11 mouse cellular contexts compared by ENCODE assay signal in genomic region chr11:114229763-114230162, GRCm38 (mm10).
DNase-seq lines count a peak whose midpoint lies in the region; ATAC-seq and TF ChIP-seq lines count a peak whose summit lies in the region.
"Had no signal": no experiment of that assay in that cellular context is flagged by ENCODE, and none has a peak within 500 bp of the region (broad histone marks: within the 10 kb centered on the region; RNA-seq: fewer than 3 reads in every experiment).

No protein-coding gene starts in this region.

- 68% methylated on average over 8 of the region's 8 CpGs for WGBS in liver, adult 2 months
- 22% methylated on average over 8 of the region's 8 CpGs for WGBS in intestine, embryonic 15.5 days
- 30% methylated on average over 8 of the region's 8 CpGs for WGBS in stomach, embryonic 16.5 days
- 69% methylated on average over 8 of the region's 8 CpGs for WGBS in hindbrain, postnatal 0 days

- no peak for TF ChIP-seq CTCF in liver, adult 2 months (IDR thresholded peaks at IDR 0.05; ENCODE audit: low read depth, low read length)
- TF ChIP-seq CTCF in hindbrain, postnatal 0 days (IDR thresholded peaks at IDR 0.05; ENCODE audit: low read depth), result no peak

- H3K36me3 ChIP-seq in liver, adult 2 months (ENCODE audit: control insufficient read depth, insufficient read depth, low read length), result no peaks in the 10 kb centered on the region
- no peaks in the 10 kb centered on the region for H3K36me3 ChIP-seq in intestine, embryonic 15.5 days
- no peaks in the 10 kb centered on the region for H3K36me3 ChIP-seq in stomach, embryonic 16.5 days (ENCODE audit: control insufficient read depth, insufficient read depth, low read length)
- H3K36me3 ChIP-seq in hindbrain, postnatal 0 days (ENCODE audit: insufficient read depth, low read length), result no peaks in the 10 kb centered on the region
- H3K36me3 ChIP-seq: liver, embryonic 13.5 days had no signal

- peak; percentile 68 for ATAC-seq in intestine, embryonic 15.5 days
- ATAC-seq in stomach, embryonic 16.5 days (ENCODE audit: insufficient read depth, low FRiP score), result peak; percentile 64
- ATAC-seq in hindbrain, postnatal 0 days, result no peak

- H3K9ac ChIP-seq in liver, adult 2 months (ENCODE audit: low read depth, low read length), result no peak overlapping the region
- H3K9ac ChIP-seq in intestine, embryonic 15.5 days, result no peak overlapping the region
- no peak overlapping the region for H3K9ac ChIP-seq in stomach, embryonic 16.5 days (ENCODE audit: low read length)
- no peak overlapping the region for H3K9ac ChIP-seq in hindbrain, postnatal 0 days (replicated peaks; ENCODE audit: low read length)
- H3K9ac ChIP-seq: liver, embryonic 13.5 days had no signal

- H3K9me3 ChIP-seq in intestine, embryonic 15.5 days, result no peaks in the 10 kb centered on the region
- no peaks in the 10 kb centered on the region; the same call in none of the 2 replicates for H3K9me3 ChIP-seq in stomach, embryonic 16.5 days (replicated peaks; ENCODE audit: control insufficient read depth, low read length)
- no peaks in the 10 kb centered on the region for H3K9me3 ChIP-seq in hindbrain, postnatal 0 days (ENCODE audit: low read length)
- H3K9me3 ChIP-seq: liver, embryonic 13.5 days had no signal

- no peaks in the 10 kb centered on the region for H3K27me3 ChIP-seq in liver, adult 2 months (ENCODE audit: control insufficient read depth, insufficient read depth, low read length)
- H3K27me3 ChIP-seq in intestine, embryonic 15.5 days (replicated peaks), result no peaks in the 10 kb centered on the region
- H3K27me3 ChIP-seq in stomach, embryonic 16.5 days (ENCODE audit: control insufficient read depth, insufficient read depth, low read length), result no peaks in the 10 kb centered on the region
- H3K27me3 ChIP-seq in hindbrain, postnatal 0 days (ENCODE audit: insufficient read depth, low read length), result no peaks in the 10 kb centered on the region
- H3K27me3 ChIP-seq: liver, embryonic 13.5 days had no signal

- no peak overlapping the region for H3K27ac ChIP-seq in liver, adult 2 months (replicated peaks; ENCODE audit: insufficient read depth, low read depth, low read length)
- peak overlapping the region; percentile 56; the same call in 1 of the 2 replicates for H3K27ac ChIP-seq in intestine, embryonic 15.5 days
- H3K27ac ChIP-seq in stomach, embryonic 16.5 days (ENCODE audit: low read length), result peak overlapping the region; percentile 66
- no peak overlapping the region for H3K27ac ChIP-seq in hindbrain, postnatal 0 days
- H3K27ac ChIP-seq: liver, embryonic 13.5 days had no signal

- H3K4me1 ChIP-seq in liver, adult 2 months (ENCODE audit: control insufficient read depth, insufficient read depth, low read length), result no peaks in the 10 kb centered on the region
- peaks cover 11% of the 10 kb centered on the region for H3K4me1 ChIP-seq in intestine, embryonic 15.5 days (replicated peaks)
- peaks cover 9% of the 10 kb centered on the region for H3K4me1 ChIP-seq in stomach, embryonic 16.5 days (ENCODE audit: control insufficient read depth, insufficient read depth, low read length)
- peaks cover 6% of the 10 kb centered on the region for H3K4me1 ChIP-seq in hindbrain, postnatal 0 days (ENCODE audit: insufficient read depth, low read length)
- H3K4me1 ChIP-seq: liver, embryonic 13.5 days had no signal

- TF ChIP-seq POLR2A in liver, adult 2 months (IDR thresholded peaks at IDR 0.05; ENCODE audit: extremely low read depth, insufficient read depth, low read length), result no peak

- H3K4me3 ChIP-seq in liver, adult 2 months (ENCODE audit: insufficient read depth, low read depth, low read length), result no peak overlapping the region; the same call in 1 of the 2 replicates
- no peak overlapping the region for H3K4me3 ChIP-seq in intestine, embryonic 15.5 days (replicated peaks)
- H3K4me3 ChIP-seq in stomach, embryonic 16.5 days (replicated peaks; ENCODE audit: low read length), result no peak overlapping the region
- no peak overlapping the region for H3K4me3 ChIP-seq in hindbrain, postnatal 0 days (ENCODE audit: low read length)
- H3K4me3 ChIP-seq: liver, embryonic 13.5 days had no signal

- DNase-seq in liver, adult 2 months (ENCODE audit: extremely low read depth, low read depth, low spot score), result peak; percentile 21
- no peak for DNase-seq in liver
- peak; percentile 25 to 54 for DNase-seq in lung, adult 18-20 months
- no peak for DNase-seq in T-cell, adult 2 months (ENCODE audit: low spot score)
- DNase-seq in frontal cortex, postnatal 10 days (ENCODE audit: low spot score in 2 of 2), result no peak
- no peak for DNase-seq in hindbrain, postnatal 0 days (ENCODE audit: low spot score)
- DNase-seq: liver, embryonic 13.5 days; retina, postnatal 1 day; thymus, postnatal 4 days had no signal

- no peaks in the 10 kb centered on the region for H3K79me2 ChIP-seq in liver, adult 2 months (ENCODE audit: control insufficient read depth, insufficient read depth, low read length)

- no peak overlapping the region for H3K4me2 ChIP-seq in intestine, embryonic 15.5 days (replicated peaks)
- no peak overlapping the region for H3K4me2 ChIP-seq in stomach, embryonic 16.5 days (ENCODE audit: low read depth, low read length)
- H3K4me2 ChIP-seq in hindbrain, postnatal 0 days (ENCODE audit: low read depth, low read length), result no peak overlapping the region
- H3K4me2 ChIP-seq: liver, embryonic 13.5 days had no signal

Comparison
In these comparisons a context has a peak if more than half of its experiments do, and no peak if none do; other contexts are left out.
1. DNase-seq: peak in liver, adult 2 months (single experiment) and lung, adult 18-20 months (2 of 2); none in liver (single experiment), T-cell, adult 2 months (single experiment), frontal cortex, postnatal 10 days (0 of 2) and hindbrain, postnatal 0 days (single experiment).
2. H3K27ac ChIP-seq: peak in intestine, embryonic 15.5 days (single experiment) and stomach, embryonic 16.5 days (single experiment); none in liver, adult 2 months (single experiment) and hindbrain, postnatal 0 days (single experiment).